Mouse (Mus musculus) embryonic facial prominence, embryonic 12.5 days (tissue): ENCODE measurements at regions not wholly inside any gene's neighbourhood (a gene's known extent, or its start where the extent isn't known, plus 50 kb on each side); places are given as distances from the start of the nearest gene placed in this dataset.

ENCODE experiments used
- ATAC-seq: fragments of 200-750 bp; cut with Nextera tagmentation; 2 replicates; pipeline ENCODE4 v1.8.0; 2017; ENCODE audit not compliant: insufficient number of reproducible peaks, insufficient read depth, low FRiP score, low TSS enrichment
- H3K27ac ChIP-seq: fragments of 300-500 bp; sonication (generic); 2 replicates; pipeline ENCODE4 v1.5.1; 2016; ENCODE audit warnings: mild to moderate bottlenecking
- H3K27me3 ChIP-seq: fragments of 300-500 bp; sonication (generic); 2 replicates; pipeline ENCODE4 v1.6.1; 2016; ENCODE audit warnings: mild to moderate bottlenecking, moderate library complexity
- H3K36me3 ChIP-seq: fragments of 300-500 bp; sonication (generic); 2 replicates; pipeline ENCODE4 v1.6.1; 2016; ENCODE audit warnings: mild to moderate bottlenecking
- H3K4me1 ChIP-seq: fragments of 300-500 bp; sonication (generic); 2 replicates; pipeline ENCODE4 v1.6.1; 2016
- H3K4me2 ChIP-seq: fragments of 300-500 bp; sonication (generic); replicated peaks from 2 replicates; pipeline ENCODE4 v1.6.1; 2016; ENCODE audit warnings: mild to moderate bottlenecking, moderate library complexity
- H3K4me3 ChIP-seq: fragments of 300-500 bp; sonication (generic); 2 replicates; pipeline ENCODE4 v1.5.1; 2016; ENCODE audit warnings: mild to moderate bottlenecking
- H3K9ac ChIP-seq: fragments of 300-500 bp; sonication (generic); 2 replicates; pipeline ENCODE4 v1.6.1; 2016; ENCODE audit warnings: mild to moderate bottlenecking, moderate library complexity
- H3K9me3 ChIP-seq: fragments of 300-500 bp; sonication (generic); 2 replicates; pipeline ENCODE4 v1.6.1; 2016; ENCODE audit warnings: mild to moderate bottlenecking, moderate library complexity
- WGBS: fragments of 180-500 bp; shearing (Covaris S2); methylation state at CpG from one replicate; pipeline ENCODE4 v1.1.7; 2016; 5-methylcytosine and 5-hydroxymethylcytosine counted together

- Histone ChIP-seq H3K4me1 (no peaks in the 10 kb centered on the region), H3K36me3 (no peaks in the 10 kb centered on the region), H3K4me2 (no peak overlapping the region), H3K27me3 (no peaks in the 10 kb centered on the region), H3K9ac (no peak overlapping the region), H3K4me3 (no peak overlapping the region), H3K9me3 (no peaks in the 10 kb centered on the region), H3K27ac (no peak overlapping the region)
- ATAC-seq = no peak
- WGBS = 81% methylated on average over 1 of the region's 1 CpGs
These were observed 234.5 kb upstream of the Prkcq start for GRCm38 (mm10) chr2:10937405-10937804.

- Histone ChIP-seq H3K9ac (no peak overlapping the region), H3K27ac (no peak overlapping the region), H3K4me2 (no peak overlapping the region), H3K9me3 (no peaks in the 10 kb centered on the region), H3K4me3 (no peak overlapping the region), H3K36me3 (no peaks in the 10 kb centered on the region), H3K27me3 (no peaks in the 10 kb centered on the region), H3K4me1 (no peaks in the 10 kb centered on the region)
- ATAC-seq = no peak
- WGBS = 62% methylated on average over 7 of the region's 7 CpGs
These were observed 206.7 kb upstream of the Prkcq start for GRCm38 (mm10) chr2:10965224-10965623.

GRCm38 (mm10) chr2:10966891-10967290 lies 205.0 kb upstream of the Prkcq start:
- Histone ChIP-seq H3K36me3 (no peaks in the 10 kb centered on the region), H3K9me3 (no peaks in the 10 kb centered on the region), H3K27ac (no peak overlapping the region), H3K4me1 (no peaks in the 10 kb centered on the region), H3K4me3 (no peak overlapping the region), H3K27me3 (no peaks in the 10 kb centered on the region), H3K4me2 (no peak overlapping the region), H3K9ac (no peak overlapping the region)
- 66% methylated on average over 2 of the region's 2 CpGs for WGBS
- no peak for ATAC-seq

GRCm38 (mm10) chr2:10969111-10969689 lies 202.7 kb upstream of the Prkcq start:
- no peak overlapping the region for H3K4me2 ChIP-seq
- no peak overlapping the region for H3K4me3 ChIP-seq
- H3K9me3 ChIP-seq = no peaks in the 10 kb centered on the region
- H3K27ac ChIP-seq = no peak overlapping the region
- H3K9ac ChIP-seq = no peak overlapping the region
- H3K4me1 ChIP-seq = no peaks in the 10 kb centered on the region
- no peaks in the 10 kb centered on the region for H3K27me3 ChIP-seq
- WGBS = 84% methylated on average over 10 of the region's 10 CpGs
- ATAC-seq = no peak
- no peaks in the 10 kb centered on the region for H3K36me3 ChIP-seq

GRCm38 (mm10) chr2:10972051-10972450 lies 199.9 kb upstream of the Prkcq start:
- H3K4me1 ChIP-seq = no peaks in the 10 kb centered on the region
- H3K4me3 ChIP-seq = no peak overlapping the region
- no peak for ATAC-seq
- 73% methylated on average over 3 of the region's 3 CpGs for WGBS
- H3K27me3 ChIP-seq = no peaks in the 10 kb centered on the region
- H3K9ac ChIP-seq = no peak overlapping the region
- no peak overlapping the region for H3K27ac ChIP-seq
- H3K4me2 ChIP-seq = no peak overlapping the region
- H3K36me3 ChIP-seq = no peaks in the 10 kb centered on the region
- no peaks in the 10 kb centered on the region for H3K9me3 ChIP-seq

GRCm38 (mm10) chr2:10978772-10979171 lies 193.1 kb upstream of the Prkcq start:
- H3K27ac ChIP-seq = no peak overlapping the region
- H3K9me3 ChIP-seq = no peaks in the 10 kb centered on the region
- H3K4me3 ChIP-seq = no peak overlapping the region
- ATAC-seq = no peak
- no peaks in the 10 kb centered on the region for H3K4me1 ChIP-seq
- no peak overlapping the region for H3K4me2 ChIP-seq
- no peak overlapping the region for H3K9ac ChIP-seq
- H3K36me3 ChIP-seq = no peaks in the 10 kb centered on the region
- 87% methylated on average over 5 of the region's 5 CpGs for WGBS
- no peaks in the 10 kb centered on the region for H3K27me3 ChIP-seq

GRCm38 (mm10) chr2:10986101-10986500 lies 185.8 kb upstream of the Prkcq start:
- 70% methylated on average over 7 of the region's 7 CpGs for WGBS
- H3K9ac ChIP-seq = no peak overlapping the region
- no peak overlapping the region for H3K4me3 ChIP-seq
- H3K4me1 ChIP-seq = no peaks in the 10 kb centered on the region
- no peak overlapping the region for H3K27ac ChIP-seq
- no peaks in the 10 kb centered on the region for H3K27me3 ChIP-seq
- no peak overlapping the region for H3K4me2 ChIP-seq
- no peaks in the 10 kb centered on the region for H3K9me3 ChIP-seq
- H3K36me3 ChIP-seq = no peaks in the 10 kb centered on the region
- ATAC-seq = no peak

- no peak for ATAC-seq
- no peaks in the 10 kb centered on the region for H3K9me3 ChIP-seq
- H3K9ac ChIP-seq = no peak overlapping the region
- H3K36me3 ChIP-seq = no peaks in the 10 kb centered on the region
- no peak overlapping the region for H3K4me3 ChIP-seq
- H3K27me3 ChIP-seq = no peaks in the 10 kb centered on the region
- 86% methylated on average over 7 of the region's 7 CpGs for WGBS
- H3K27ac ChIP-seq = no peak overlapping the region
- no peak overlapping the region for H3K4me2 ChIP-seq
- H3K4me1 ChIP-seq = no peaks in the 10 kb centered on the region
These were observed 181.7 kb upstream of the Prkcq start for GRCm38 (mm10) chr2:10990043-10990728.

GRCm38 (mm10) chr2:10998798-10999197 lies 173.1 kb upstream of the Prkcq start:
- Histone ChIP-seq H3K27me3 (no peaks in the 10 kb centered on the region), H3K9me3 (no peaks in the 10 kb centered on the region), H3K36me3 (no peaks in the 10 kb centered on the region), H3K9ac (no peak overlapping the region), H3K4me3 (no peak overlapping the region), H3K27ac (no peak overlapping the region), H3K4me1 (no peaks in the 10 kb centered on the region), H3K4me2 (no peak overlapping the region)
- WGBS = 70% methylated on average over 1 of the region's 1 CpGs
- no peak for ATAC-seq

GRCm38 (mm10) chr2:10999217-10999618 lies 172.7 kb upstream of the Prkcq start:
- Histone ChIP-seq H3K27ac (no peak overlapping the region), H3K9ac (no peak overlapping the region), H3K4me1 (no peaks in the 10 kb centered on the region), H3K4me3 (no peak overlapping the region), H3K36me3 (no peaks in the 10 kb centered on the region), H3K9me3 (no peaks in the 10 kb centered on the region), H3K27me3 (no peaks in the 10 kb centered on the region), H3K4me2 (no peak overlapping the region)
- 83% methylated on average over 1 of the region's 1 CpGs for WGBS
- no peak for ATAC-seq

- Histone ChIP-seq H3K4me2 (no peak overlapping the region), H3K4me1 (0 out of 2 replicates have a peak, but pooled peaks cover 3% of the 10 kb centered on the region), H3K9ac (no peak overlapping the region), H3K4me3 (no peak overlapping the region), H3K9me3 (no peaks in the 10 kb centered on the region), H3K27ac (no peak overlapping the region), H3K36me3 (no peaks in the 10 kb centered on the region), H3K27me3 (no peaks in the 10 kb centered on the region)
- 75% methylated on average over 2 of the region's 2 CpGs for WGBS
- no peak for ATAC-seq
These were observed 166.1 kb upstream of the Prkcq start for GRCm38 (mm10) chr2:11005806-11006205.

GRCm38 (mm10) chr2:11011041-11011962 lies 160.6 kb upstream of the Prkcq start:
- H3K4me3 ChIP-seq = no peak overlapping the region
- H3K9me3 ChIP-seq = no peaks in the 10 kb centered on the region
- H3K27me3 ChIP-seq = no peaks in the 10 kb centered on the region
- no peak overlapping the region for H3K27ac ChIP-seq
- H3K4me2 ChIP-seq = no peak overlapping the region
- WGBS = 73% methylated on average over 11 of the region's 11 CpGs
- no peaks in the 10 kb centered on the region for H3K36me3 ChIP-seq
- no peak for ATAC-seq
- no peaks in the 10 kb centered on the region for H3K4me1 ChIP-seq
- no peak overlapping the region for H3K9ac ChIP-seq
